Mouse (Mus musculus) olfactory bulb, adult 2 months (tissue): ENCODE results near the gene Fam168b.

ENCODE experiments used
- CTCF ChIP-seq: fragments of 200-500 bp; IDR thresholded peaks from 2 replicates; pipeline ENCODE4 v1.5.1; 2012; ENCODE audit warnings: low read depth, mild to moderate bottlenecking, low read length, moderate library complexity; ENCODE audit not compliant: insufficient read depth
- POLR2A ChIP-seq: fragments of 200-500 bp; IDR thresholded peaks from 2 replicates; pipeline ENCODE4 v1.6.1; 2012; ENCODE audit warnings: mild to moderate bottlenecking, low read depth, low read length, moderate library complexity; ENCODE audit not compliant: insufficient read depth

DNA sequence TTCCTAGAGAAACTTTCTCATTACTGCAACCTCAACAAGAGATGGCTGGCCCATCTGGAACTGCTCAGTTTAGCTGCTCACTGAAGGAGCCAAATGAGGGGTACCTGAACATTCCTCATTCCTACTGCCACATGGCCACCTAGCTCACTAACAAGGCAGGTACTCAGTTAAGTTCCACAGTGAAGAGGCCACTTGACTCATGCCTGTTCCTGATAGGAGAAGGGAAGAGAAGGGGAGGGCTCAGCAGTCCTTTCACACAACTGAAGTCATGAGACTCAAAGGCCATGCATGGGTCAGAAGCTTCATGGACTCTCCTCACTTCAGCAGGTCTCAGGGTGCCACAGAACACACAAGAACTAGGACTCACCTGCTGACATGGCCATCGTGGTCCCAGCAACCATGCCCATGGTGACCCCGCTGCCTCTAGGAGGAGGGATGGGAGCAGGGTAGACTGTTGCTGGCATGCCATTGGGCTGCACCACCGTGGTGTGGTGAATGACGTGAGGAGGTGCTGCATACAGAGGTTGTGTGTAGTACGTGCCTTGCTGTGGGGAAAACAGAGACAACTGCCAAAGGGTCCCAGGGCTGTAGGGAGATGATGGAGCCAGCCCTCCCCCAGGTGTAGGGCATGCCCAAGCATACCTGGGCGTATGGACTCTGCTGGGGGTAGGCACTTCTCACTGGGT is 23.5 kb downstream of the Fam168b start:
- TF ChIP-seq CTCF (no peak), POLR2A (no peak)
